Mouse (Mus musculus) MEL (cell line): ENCODE data around the gene Csgalnact2.

ENCODE experiments used
- CTCF ChIP-seq, 3 experiments: IDR thresholded peaks in 2 of 3; conservative IDR thresholded peaks in 1 of 3; 2 replicates each; pipeline ENCODE4 v1.5.1; 2011 to 2012; ENCODE audit warnings: low read length in 3 of 3, low read depth in 2 of 3, mild to moderate bottlenecking in 2 of 3, improper control_type of control experiment in 1 of 3, inconsistent platforms in 1 of 3, mixed read lengths in 1 of 3, moderate library complexity in 1 of 3; ENCODE audit not compliant: control insufficient read depth in 1 of 3, insufficient read depth in 1 of 3, poor library complexity in 1 of 3, severe bottlenecking in 1 of 3
- EP300 ChIP-seq, 2 experiments: IDR thresholded peaks; 2 replicates each; pipeline ENCODE4 v1.6.1; 2011; ENCODE audit warnings: improper control_type of control experiment in 2 of 2, low read length in 2 of 2, low read depth in 1 of 2, mild to moderate bottlenecking in 1 of 2
- GABPA ChIP-seq: IDR thresholded peaks from 2 replicates; pipeline ENCODE4 v1.6.1; 2012; ENCODE audit warnings: low read depth, mild to moderate bottlenecking, inconsistent platforms, low read length, improper control_type of control experiment, moderate library complexity
- GATA1 ChIP-seq: IDR thresholded peaks from 2 replicates; pipeline ENCODE4 v1.6.1; 2011; ENCODE audit warnings: low read depth, low read length, improper control_type of control experiment
- HCFC1 ChIP-seq: IDR thresholded peaks from 2 replicates; pipeline ENCODE4 v1.6.1; 2012; ENCODE audit warnings: low read depth, mild to moderate bottlenecking, inconsistent platforms, low read length, improper control_type of control experiment, moderate library complexity
- JUND ChIP-seq: IDR thresholded peaks from 2 replicates; pipeline ENCODE4 v1.6.1; 2011; ENCODE audit warnings: low read depth, mild to moderate bottlenecking, improper control_type of control experiment, low read length
- KAT2A ChIP-seq: conservative IDR thresholded peaks from 2 replicates; pipeline ENCODE4 v1.6.1; 2012; ENCODE audit warnings: low read depth, low read length, improper control_type of control experiment, inconsistent platforms
- NRF1 ChIP-seq: IDR thresholded peaks from 2 replicates; pipeline ENCODE4 v1.6.1; 2014; ENCODE audit warnings: low read depth, mild to moderate bottlenecking, inconsistent platforms, low read length, improper control_type of control experiment, moderate library complexity; ENCODE audit not compliant: poor library complexity, insufficient read depth, severe bottlenecking
- POLR2A ChIP-seq, 2 experiments: IDR thresholded peaks; 2 replicates each; pipeline ENCODE4 v1.6.1; 2011 to 2012; ENCODE audit warnings: low read length in 2 of 2, mild to moderate bottlenecking in 2 of 2, control low read depth in 1 of 2, improper control_type of control experiment in 1 of 2, low read depth in 1 of 2, moderate library complexity in 1 of 2; ENCODE audit not compliant: control insufficient read depth in 1 of 2, insufficient read depth in 1 of 2, poor library complexity in 1 of 2
- SMC3 ChIP-seq: IDR thresholded peaks from 2 replicates; pipeline ENCODE4 v1.6.1; 2011; ENCODE audit warnings: low read depth, low read length, improper control_type of control experiment
- TAL1 ChIP-seq: IDR thresholded peaks from 2 replicates; pipeline ENCODE4 v1.6.1; 2012; ENCODE audit warnings: mild to moderate bottlenecking, inconsistent platforms, low read length, moderate library complexity, mixed read lengths
- USF1 ChIP-seq: IDR thresholded peaks from 2 replicates; pipeline ENCODE4 v1.6.1; 2014; ENCODE audit warnings: low read depth, mild to moderate bottlenecking, inconsistent platforms, low read length, improper control_type of control experiment, moderate library complexity

GRCm38 (mm10) chr6:118153091-118153490 is 14.2 kb upstream of the Csgalnact2 start:
- TF ChIP-seq KAT2A (no peak), GATA1 (no peak), JUND (no peak), USF1 (no peak), CTCF (IDR thresholded peaks at IDR 0.05 in 2 of 3, conservative IDR thresholded peaks at IDR 0.05 in 1 of 3; ENCODE audit: control insufficient read depth in 1 of 3, insufficient read depth in 1 of 3, low read depth in 2 of 3, low read length in 3 of 3, poor library complexity in 1 of 3, severe bottlenecking in 1 of 3) (no peak), NRF1 (no peak), POLR2A (IDR thresholded peaks at IDR 0.05; ENCODE audit: control insufficient read depth in 1 of 2, insufficient read depth in 1 of 2, low read depth in 1 of 2, low read length in 2 of 2, poor library complexity in 1 of 2) (no peak), GABPA (no peak), TAL1 (no peak), HCFC1 (no peak), SMC3 (no peak), EP300 (IDR thresholded peaks at IDR 0.05; ENCODE audit: low read depth in 1 of 2, low read length in 2 of 2) (no peak)
